Mouse (Mus musculus) MN1 (cell line): ENCODE data around the gene Ecsit.

ENCODE experiments used
- DNase-seq: peaks from one replicate; pipeline ENCODE4 v3.0.0-alpha.2; 2016; ENCODE audit warnings: low spot score

Ecsit gene

GRCm38 (mm10) chr9:22085022-22085834 lies at the start of gene Ecsit:
Ecsit (minus strand) TSS chr9:22085438.
- peak; percentile 88 for DNase-seq

- DNase-seq: no peak
Observed at GRCm38 (mm10) chr9:22134246-22134890, 49.1 kb upstream of the Ecsit start.

GRCm38 (mm10) chr9:22132220-22132619 lies 47.0 kb upstream of the Ecsit start:
- DNase-seq: no peak

- DNase-seq: no peak
Observed at GRCm38 (mm10) chr9:22131226-22131981, 46.2 kb upstream of the Ecsit start.

- DNase-seq: no peak
Observed at GRCm38 (mm10) chr9:22125246-22126027, 40.2 kb upstream of the Ecsit start.

GRCm38 (mm10) chr9:22124169-22124568 lies 38.9 kb upstream of the Ecsit start:
- DNase-seq: no peak

GRCm38 (mm10) chr9:22123069-22123609 lies 37.9 kb upstream of the Ecsit start:
- no peak for DNase-seq

- no peak for DNase-seq
Observed at GRCm38 (mm10) chr9:22122005-22122404, 36.8 kb upstream of the Ecsit start.

DNA sequence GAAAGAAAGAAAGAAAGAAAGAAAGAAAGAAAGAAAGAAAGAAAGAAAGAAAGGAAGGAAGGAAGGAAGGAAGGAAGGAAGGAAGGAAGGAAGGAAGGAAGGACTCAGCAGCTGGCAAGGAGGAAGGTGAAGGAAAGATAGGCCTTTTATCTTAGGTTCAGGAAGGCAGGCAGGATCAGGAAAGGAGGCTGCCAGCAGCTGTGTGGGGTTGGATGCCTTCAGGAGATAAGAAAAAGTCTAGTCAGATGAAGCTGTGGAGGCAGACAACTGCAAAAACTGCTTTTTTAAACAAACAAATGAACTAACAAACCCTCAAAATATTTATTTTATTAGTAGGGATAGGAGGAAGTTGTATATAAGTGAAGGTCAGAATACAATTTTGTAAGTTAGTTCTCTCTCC lies 36.3 kb upstream of the Ecsit start:
- no peak for DNase-seq

- no peak for DNase-seq
Observed at GRCm38 (mm10) chr9:22119543-22119942, 34.3 kb upstream of the Ecsit start.

DNA sequence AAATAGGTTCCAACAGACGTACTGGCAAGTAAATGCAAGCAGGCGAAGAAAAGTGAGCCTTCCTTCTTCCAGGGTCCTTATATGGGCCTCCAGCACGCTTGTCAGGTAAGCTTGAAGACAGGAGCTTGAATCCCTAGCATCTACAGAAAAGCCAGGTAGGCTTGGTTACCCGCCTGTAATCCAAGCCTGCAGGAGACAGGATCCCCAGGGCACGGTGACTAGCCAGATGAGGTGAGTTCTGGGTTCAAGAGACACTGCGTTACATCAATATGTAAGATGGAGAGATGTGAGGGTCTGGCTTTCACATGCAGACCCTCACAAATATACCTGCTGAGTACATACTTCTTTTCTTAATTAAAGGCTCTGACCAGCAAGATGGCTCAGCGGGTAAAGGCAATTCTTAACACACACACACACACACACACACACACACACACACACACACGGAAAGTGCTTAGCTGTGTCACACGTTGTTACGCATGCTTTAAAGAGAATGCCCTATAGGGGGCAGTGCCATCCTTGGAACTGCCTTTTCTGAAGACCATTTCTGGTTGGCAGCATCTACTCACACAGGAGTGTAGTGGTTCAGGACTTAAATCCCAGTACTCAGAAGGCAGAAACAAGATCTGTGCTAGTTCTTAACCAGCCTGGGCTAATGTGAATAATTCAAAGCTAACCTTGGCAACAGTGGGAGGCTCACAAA lies 32.7 kb upstream of the Ecsit start:
- DNase-seq: peak; percentile 33

DNA sequence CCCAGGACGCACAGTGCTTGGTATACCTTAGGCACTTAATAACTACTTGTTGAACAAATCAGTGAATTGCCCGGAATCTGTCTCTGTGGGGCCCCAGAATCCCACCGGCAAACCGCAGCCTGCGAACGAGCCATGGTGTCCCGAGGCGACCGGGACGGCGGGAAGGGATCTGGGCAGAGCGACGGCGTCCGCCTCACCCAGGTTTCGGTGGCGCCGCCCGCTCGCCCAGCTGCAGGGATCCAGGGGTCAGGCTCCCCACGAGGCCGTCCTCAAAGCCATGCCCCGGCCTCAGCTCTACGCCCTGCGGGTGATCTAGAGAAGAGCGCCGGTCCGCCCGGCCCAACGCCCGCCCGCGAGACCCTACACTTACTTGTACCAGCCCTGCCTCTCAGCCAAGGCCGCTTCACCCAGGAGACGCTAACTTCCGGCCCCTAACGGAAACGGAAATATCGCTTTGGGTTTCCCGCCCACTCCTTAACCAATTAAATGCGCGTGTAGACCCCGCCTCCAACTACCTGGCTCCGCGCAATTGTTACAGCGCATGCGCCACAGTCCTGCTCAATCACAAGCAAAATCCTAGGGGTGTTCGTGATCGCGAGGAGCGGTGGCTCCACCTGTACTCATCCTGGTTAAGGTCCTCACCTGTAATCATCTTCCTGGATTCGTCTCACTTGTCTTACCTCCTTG lies 31.6 kb upstream of the Ecsit start, which contains the start of gene Elof1:
Gene Elof1 (minus strand): TSS at position 433 of the 687 bp plus-strand sequence.
- peak; percentile 89 for DNase-seq

GRCm38 (mm10) chr9:22116086-22116485 lies 30.8 kb upstream of the Ecsit start:
- peak; percentile 51 for DNase-seq

DNA sequence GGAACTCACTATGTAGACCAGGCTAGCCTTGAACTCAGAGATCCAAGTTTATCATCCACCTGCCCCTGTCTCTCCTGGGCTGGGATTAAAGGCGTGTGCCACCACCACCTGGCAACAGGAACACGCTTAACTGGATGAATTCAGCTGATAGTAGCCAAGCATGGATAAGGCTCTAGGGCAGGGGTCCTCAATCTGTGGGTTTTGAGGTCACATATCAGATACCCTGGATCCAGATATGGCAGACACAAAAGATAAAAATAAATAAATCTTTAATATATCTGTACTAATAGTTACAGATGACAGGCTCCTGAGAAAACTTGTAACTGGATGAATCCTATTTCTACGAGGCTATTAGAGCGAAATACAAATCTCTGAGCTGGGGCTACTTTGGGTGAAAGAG lies 30.4 kb upstream of the Ecsit start:
- no peak for DNase-seq

DNA sequence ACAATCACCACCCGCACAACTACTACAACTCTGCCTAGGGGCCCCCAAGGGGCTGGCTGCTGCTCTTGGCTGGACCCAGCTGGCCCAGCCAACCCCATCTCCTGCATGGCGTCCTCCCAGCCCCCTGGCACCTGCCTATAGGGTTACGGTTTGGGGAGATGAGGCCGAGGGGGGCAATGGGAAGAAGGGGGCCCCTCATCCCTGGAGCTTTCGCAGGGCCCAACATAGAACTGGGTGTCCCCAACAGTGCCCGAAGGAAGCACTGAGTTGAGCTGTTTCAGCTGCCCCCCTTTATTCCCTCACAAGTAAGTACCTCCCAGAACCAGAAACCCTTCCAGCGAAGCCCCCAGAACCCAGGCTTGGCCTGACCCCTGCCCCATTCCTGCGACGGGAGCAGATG lies 23.0 kb upstream of the Ecsit start:
- no peak for DNase-seq

DNA sequence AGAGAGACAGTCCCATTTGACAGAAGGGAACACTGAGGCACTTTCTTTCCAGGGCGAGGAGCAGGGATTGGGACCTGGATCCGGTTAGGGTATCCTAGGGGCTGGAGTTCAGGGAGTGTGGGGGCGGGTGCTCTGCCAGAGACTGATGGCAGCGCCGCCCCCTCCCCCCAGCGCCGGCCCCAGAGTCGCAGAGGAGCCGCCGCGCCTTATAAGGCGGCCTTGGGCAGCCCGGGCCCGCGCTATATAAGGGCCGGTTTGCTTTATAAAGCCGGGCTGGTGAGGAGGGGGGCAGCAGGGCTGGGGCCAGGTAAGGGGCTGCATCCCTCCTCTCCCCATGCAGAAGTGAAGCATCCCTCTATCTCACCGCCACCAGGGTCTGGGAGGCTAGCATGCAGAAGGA lies 14.7 kb upstream of the Ecsit start:
- DNase-seq: no peak

DNA sequence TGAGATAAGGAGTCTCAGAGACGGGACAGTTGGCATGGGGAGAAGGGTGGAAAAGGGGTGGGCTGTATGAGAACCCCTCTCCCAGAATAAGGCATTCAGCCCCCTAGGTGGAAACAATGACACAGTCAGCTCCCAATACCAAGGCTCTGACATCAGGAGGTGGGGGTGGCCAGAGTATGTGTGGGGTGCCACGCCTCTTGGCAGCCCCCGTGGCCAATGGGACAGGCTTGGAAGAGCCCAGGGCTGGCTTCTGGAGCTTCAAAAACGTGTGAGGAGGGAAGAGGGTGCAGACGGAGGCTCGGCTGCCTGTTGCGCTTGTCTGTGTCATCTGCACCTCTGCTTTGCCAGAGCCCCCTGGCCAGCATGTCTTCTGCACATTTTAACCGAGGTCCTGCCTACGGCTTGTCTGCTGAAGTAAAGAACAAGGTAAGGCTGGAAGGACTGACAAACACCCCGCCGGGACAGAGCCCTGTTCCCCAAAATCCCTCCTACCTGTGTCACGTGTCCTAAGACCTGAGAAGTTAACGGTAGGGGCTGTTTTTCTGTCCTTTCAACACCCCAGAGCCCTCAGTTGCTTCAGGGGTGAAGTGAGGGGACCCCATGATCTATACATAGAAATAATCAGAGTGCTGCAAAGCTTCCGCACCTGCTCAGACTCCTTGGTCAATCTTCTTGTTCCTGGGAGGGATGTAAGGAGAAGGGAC lies 13.9 kb upstream of the Ecsit start, which contains the start of gene Cnn1:
Gene Cnn1 (plus strand): TSS at position 224 of the 704 bp plus-strand sequence.
- no peak for DNase-seq

- DNase-seq: peak; percentile 76
Observed at GRCm38 (mm10) chr9:22095854-22096307, 10.6 kb upstream of the Ecsit start.

DNA sequence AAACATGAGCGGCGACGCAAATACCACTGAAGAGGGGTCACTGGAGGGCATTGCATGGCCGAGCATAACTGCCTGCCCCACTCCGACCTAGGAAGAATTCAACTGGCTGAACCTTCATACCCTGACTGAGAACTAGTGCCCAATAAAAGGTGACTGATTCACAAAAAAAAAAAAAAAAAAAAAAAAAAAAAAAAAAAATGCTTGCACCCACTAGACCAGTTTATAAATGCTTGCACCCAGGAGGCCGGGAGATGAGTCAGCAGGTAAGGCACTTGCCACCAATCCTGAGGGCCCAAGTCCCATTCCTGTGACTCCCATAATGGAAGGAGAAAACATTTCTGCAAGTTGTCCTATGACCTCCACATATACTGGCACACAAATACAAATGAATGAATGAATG lies 7.5 kb upstream of the Ecsit start:
- no peak for DNase-seq

GRCm38 (mm10) chr9:22089986-22090385 lies 4.7 kb upstream of the Ecsit start:
- DNase-seq: no peak
